Mouse (Mus musculus) MEL (cell line): ENCODE data around the gene Bscl2.

Source experiments
- CTCF ChIP-seq, 3 experiments: IDR thresholded peaks in 2 of 3; conservative IDR thresholded peaks in 1 of 3; 2 replicates each; pipeline ENCODE4 v1.5.1; 2011 to 2012; ENCODE audit warnings: low read length in 3 of 3, low read depth in 2 of 3, mild to moderate bottlenecking in 2 of 3, improper control_type of control experiment in 1 of 3, inconsistent platforms in 1 of 3, mixed read lengths in 1 of 3, moderate library complexity in 1 of 3; ENCODE audit not compliant: control insufficient read depth in 1 of 3, insufficient read depth in 1 of 3, poor library complexity in 1 of 3, severe bottlenecking in 1 of 3
- ETS1 ChIP-seq: IDR thresholded peaks from 2 replicates; pipeline ENCODE4 v1.6.1; 2012; ENCODE audit warnings: low read depth, mild to moderate bottlenecking, inconsistent platforms, low read length, improper control_type of control experiment, moderate library complexity
- MAX ChIP-seq: IDR thresholded peaks from 2 replicates; pipeline ENCODE4 v1.6.1; 2011; ENCODE audit warnings: low read length, improper control_type of control experiment
- ZC3H11A ChIP-seq: IDR thresholded peaks from 2 replicates; pipeline ENCODE4 v1.6.1; 2012; ENCODE audit warnings: low read depth, mild to moderate bottlenecking, inconsistent platforms, low read length, improper control_type of control experiment

DNA sequence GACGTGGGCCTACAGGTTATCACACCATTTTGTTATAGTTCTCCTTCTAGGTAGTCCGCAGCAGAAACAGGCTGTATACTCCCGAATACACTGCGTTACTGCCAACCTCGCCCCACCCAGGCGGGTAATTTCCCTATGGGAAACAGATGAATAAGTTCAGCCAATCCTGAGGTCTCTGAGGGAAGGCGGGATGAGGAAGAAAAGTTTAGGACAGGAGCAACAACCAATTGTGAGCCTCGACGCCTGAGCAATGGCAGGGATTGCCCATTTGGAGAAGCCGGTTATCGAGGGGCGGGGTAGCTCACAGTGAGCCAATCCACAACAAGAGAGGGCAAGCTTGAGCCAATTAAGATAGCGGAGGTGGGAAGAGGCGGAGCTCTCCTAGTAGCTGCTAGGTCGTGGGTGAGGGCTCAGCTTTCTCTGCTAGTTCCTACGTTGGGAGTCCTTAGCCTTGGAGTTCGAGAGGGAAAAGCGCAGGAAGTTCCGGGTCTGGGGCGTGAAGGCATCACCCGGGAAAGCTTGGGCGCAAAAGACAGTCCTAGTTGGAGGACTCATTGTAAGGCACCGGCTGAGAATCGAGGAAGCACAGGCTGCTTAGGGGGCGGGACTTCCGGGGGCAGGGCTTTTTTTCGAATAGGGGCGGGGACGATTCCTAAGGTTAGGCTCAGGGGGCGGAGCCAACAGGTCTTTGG lies 35.0 kb upstream of the Bscl2 start, which contains the start of gene Zbtb3:
- TF ChIP-seq CTCF (IDR thresholded peaks at IDR 0.05 in 2 of 3, conservative IDR thresholded peaks at IDR 0.05 in 1 of 3; ENCODE audit: control insufficient read depth in 1 of 3, insufficient read depth in 1 of 3, low read depth in 2 of 3, low read length in 3 of 3, poor library complexity in 1 of 3, severe bottlenecking in 1 of 3) (no peak), ZC3H11A (no peak), ETS1 (no peak), MAX (no peak; the same call in none of the 2 replicates)
